Mouse (Mus musculus): ENCODE data around the gene Prkg2. TPM values are rescaled to one million over a fixed set of nuclear protein-coding genes. Genes with fewer than 3 reads are reported as not detected.
A peak's percentile ranks its signal among the peaks of the same experiment; 100 is the strongest.

Gene Prkg2
- total RNA-seq, 2 experiments from 2014 or later, result 9.1 to 9.2 TPM

DNA sequence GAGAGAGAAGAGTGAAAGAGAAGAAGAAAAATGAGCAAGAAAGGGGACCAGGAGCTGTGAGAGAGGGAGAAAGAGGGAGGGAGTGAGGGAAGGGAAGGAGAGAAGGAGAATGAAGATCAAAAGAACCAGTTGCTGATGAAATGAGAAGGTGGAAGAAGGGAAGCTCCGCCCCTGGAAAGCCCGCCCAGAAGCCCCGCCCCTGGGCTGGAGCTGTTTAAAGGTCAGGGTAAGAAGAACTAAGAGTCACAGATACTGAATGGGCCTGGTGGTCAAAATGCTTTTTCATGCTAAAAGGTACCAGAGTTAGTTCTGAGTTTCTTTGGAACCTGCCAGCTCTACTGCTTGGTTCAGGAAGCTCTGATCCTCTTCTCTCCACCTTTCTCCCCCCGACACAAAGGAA is 51.1 kb downstream of the Prkg2 start:
- no peak for DNase-seq (ENCODE audit: low spot score in 2 of 2)
- intact Hi-C loops (cut with DNase I), result loop anchor here (10.0 kb wide), 1 partner anchor 49 kb away; the partner anchor contains the start of gene Prkg2

DNA sequence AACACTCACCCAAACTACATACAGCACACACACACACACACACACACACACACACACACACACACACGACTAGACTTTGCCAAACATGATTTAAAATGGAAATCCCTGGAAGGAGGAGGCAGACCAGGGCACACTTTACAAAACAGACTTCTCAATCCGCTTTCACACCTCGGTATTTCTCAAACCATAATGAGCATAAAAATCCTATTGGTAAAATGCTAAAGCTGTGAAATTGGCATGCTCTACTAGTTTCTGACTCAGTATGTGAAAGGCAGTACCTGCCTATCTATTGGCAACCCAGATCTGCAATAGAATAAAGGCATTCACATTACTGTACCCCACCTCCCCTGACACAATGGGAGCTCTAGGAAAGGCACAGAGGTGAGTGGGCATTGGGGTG is 52.1 kb downstream of the Prkg2 start:
- peak in 1 of 2 experiments; percentile 53 for DNase-seq (ENCODE audit: low spot score in 2 of 2)
- intact Hi-C loops (cut with DNase I), result loop anchor here (10.0 kb wide), 1 partner anchor 50 kb away; the partner anchor contains the start of gene Prkg2

GRCm38 (mm10) chr5:98981304-98981703 is 55.8 kb downstream of the Prkg2 start:
- intact Hi-C loops (cut with DNase I), result loop anchor here (10.0 kb wide), 1 partner anchor 53 kb away; the partner anchor contains the start of gene Prkg2

DNA sequence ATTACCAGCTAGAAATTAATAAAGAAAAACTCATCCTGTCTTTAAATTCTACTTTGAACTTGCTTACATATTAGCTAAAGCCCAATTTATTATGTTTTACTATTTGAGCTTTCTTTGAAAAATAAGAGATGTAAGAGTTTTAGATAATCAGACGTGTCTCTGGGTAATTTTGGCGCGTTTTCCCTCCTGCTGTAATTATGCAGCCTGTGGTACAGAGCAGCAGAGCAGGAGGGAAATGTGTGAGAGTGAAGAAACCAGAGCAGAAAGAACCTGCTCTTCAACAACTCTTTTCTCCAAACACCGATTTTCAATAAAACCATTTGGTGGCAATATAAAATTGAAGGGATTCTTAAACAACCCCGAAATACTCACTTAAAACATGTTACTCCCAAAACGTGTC is 58.8 kb downstream of the Prkg2 start:
- DNase-seq (ENCODE audit: low spot score in 2 of 2), result no peak
- intact Hi-C loops (cut with DNase I), result no loop called here

More at GRCm38 (mm10) chr5:98981304-98981703, 55.8 kb downstream of the Prkg2 start:
- no peak for DNase-seq (ENCODE audit: low spot score in 2 of 2)

GRCm38 (mm10) chr5:98975877-98976672 is 61.1 kb downstream of the Prkg2 start:
- intact Hi-C loops (cut with DNase I), result no loop called here
- peak; percentile 50 to 66 for DNase-seq (ENCODE audit: low spot score in 2 of 2)

DNA sequence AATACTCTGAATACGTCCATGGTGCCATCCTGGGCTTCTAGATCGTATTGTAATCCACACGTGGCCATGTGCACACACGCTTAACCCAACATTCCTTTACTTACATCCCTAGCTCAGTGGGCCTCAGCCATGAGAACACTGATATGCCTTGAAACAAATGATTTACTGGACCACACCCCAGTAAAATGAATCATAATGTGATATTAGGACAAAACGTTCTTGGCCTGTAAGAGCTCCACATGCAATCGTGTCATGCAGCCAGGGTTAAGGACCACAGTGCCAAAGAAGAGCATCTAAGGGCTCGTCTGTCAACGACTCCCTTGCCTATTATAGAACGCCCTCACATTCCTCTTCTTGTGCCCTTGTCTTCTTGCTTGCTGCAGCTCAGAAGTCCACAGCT is 70.5 kb downstream of the Prkg2 start:
- intact Hi-C loops (cut with DNase I), result no loop called here
- no peak for DNase-seq (ENCODE audit: low spot score in 2 of 2)

- DNase-seq (ENCODE audit: low spot score in 2 of 2), result peak; percentile 19 to 32
- intact Hi-C loops (cut with DNase I), result no loop called here
Measured at GRCm38 (mm10) chr5:98965139-98965538, 72.0 kb downstream of the Prkg2 start.

DNA sequence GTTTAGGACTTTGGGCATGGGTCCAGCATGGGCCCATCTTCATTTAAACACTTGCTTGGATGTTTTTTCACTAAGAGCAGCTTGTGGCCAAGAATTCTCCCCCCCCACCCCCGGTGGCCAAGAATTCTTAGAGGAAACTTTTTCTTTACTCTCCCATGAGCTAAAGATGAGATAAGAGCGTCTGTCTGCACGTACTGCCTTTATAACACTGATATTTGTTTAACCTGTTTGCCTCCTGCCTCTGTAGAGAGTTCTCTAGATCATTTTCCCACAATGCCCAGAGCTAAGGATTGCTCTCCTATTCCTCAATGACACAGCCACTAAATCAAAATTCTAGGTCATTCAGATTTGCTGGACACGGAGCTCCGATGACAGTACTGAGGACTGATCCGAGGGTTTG is 72.8 kb downstream of the Prkg2 start:
- intact Hi-C loops (cut with DNase I), result no loop called here
- no peak for DNase-seq (ENCODE audit: low spot score in 2 of 2)

GRCm38 (mm10) chr5:98962472-98962871 is 74.7 kb downstream of the Prkg2 start:
- DNase-seq (ENCODE audit: low spot score in 2 of 2), result no peak
- intact Hi-C loops (cut with DNase I), result no loop called here

DNA sequence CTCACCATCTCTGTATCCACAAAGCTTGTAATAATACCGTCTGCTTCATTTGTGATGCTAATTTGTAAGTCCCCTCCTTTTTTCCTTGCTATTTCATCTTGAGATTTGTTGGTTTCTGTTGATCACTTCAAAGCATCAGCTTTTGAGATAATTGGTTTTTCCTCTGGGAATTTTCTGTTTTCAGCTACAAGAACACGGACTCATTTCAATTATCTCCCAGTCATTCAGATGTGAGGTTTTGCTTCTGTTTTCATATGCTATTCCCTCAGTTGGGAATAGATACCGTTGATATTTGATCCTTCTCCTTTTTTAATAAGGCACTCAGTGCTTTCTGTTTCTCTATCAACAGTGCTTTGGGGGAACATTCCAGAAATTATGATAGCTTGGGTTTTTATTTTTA is 81.6 kb downstream of the Prkg2 start:
- no peak for DNase-seq (ENCODE audit: low spot score in 2 of 2)
- intact Hi-C loops (cut with DNase I), result no loop called here

DNA sequence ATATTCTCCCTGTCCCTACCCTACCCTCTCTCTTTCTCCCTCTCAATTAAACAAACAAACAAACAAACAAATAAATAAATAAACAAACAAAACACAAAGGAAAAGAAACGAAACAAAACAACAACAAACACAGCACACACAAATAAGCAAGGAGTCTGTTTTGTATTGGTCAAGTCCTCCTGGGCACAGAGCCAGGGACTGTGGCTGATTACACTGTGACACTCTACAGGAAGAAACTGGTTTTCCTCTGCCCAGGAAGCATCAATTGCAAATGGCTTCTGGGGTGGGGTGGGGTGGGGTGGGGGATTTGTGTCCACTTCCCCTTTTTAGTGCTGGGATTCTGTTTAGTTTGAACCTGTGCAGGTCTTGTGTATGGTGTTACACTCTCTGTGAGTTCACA is 83.8 kb downstream of the Prkg2 start:
- intact Hi-C loops (cut with DNase I), result no loop called here

GRCm38 (mm10) chr5:98951566-98951965 is 85.6 kb downstream of the Prkg2 start:
- DNase-seq (ENCODE audit: low spot score in 2 of 2), result no peak
- intact Hi-C loops (cut with DNase I), result no loop called here

More for the DNA sequence above, 83.8 kb downstream of the Prkg2 start:
- DNase-seq (ENCODE audit: low spot score in 2 of 2), result no peak

- no peak for DNase-seq (ENCODE audit: low spot score in 2 of 2)
- intact Hi-C loops (cut with DNase I), result no loop called here
Measured at GRCm38 (mm10) chr5:98950495-98951092, 86.6 kb downstream of the Prkg2 start.

DNA sequence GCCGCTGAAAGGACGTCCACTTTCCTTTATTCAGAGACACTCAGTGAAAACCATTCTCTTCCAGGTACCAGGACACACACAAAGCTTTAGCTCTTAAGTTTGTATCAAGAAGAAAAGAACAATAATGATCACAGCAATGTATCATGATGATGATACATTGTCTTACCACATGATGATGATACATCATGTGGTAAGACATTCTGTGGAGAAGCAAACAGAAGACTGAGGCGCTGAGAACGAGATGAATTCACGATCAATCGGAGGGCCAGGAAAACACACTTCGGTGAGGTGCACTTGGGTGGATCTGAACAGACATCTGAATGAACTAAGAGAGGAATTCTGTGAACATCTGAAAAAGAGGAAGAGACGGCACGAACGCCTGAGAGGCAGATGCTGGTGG is 87.4 kb downstream of the Prkg2 start:
- no peak for DNase-seq (ENCODE audit: low spot score in 2 of 2)
- intact Hi-C loops (cut with DNase I), result no loop called here

DNA sequence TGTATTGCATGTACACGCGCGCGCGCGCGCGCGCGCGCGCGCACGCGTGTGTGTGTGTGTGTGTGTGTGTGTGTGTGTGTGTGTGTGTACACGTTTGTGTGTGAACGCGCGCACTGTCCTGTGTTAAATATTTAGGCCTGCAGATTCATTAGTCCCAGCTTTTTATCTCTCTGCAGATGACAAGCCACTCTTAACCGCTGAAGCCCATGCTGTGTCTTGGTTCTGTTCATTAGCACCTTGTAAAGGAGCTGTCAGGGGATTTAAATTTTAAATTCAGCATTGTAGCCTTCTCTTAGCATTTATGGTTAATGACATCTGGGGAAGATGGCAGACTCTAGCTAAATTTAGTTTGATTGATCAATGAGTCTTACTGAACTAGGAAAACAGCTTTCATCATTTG is 90.5 kb downstream of the Prkg2 start:
- intact Hi-C loops (cut with DNase I), result no loop called here

DNA sequence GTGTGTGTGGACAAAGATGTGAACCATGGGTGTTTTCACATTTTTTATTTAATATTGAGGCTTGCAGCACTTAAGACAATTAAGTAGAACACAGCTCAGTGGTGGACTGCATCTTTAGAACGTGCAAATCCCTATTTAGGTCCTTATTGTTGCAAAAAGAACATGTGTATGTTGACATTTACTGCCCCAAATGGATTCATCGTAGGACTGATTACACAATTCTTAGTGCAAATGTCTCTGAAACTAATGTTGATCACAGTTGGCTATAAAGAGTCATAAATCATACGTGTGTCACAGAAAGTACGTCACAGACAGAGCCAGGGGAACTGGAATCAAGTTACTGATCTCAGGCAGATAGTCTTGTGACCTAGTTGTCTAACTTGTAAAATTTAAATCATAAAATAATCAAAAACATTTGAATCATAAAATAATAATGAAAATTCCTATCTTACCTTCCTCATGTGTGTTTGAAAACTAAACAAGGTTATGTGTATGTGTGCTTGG is 91.0 kb downstream of the Prkg2 start:
- intact Hi-C loops (cut with DNase I), result no loop called here

More for the DNA sequence above, 90.5 kb downstream of the Prkg2 start:
- no peak for DNase-seq (ENCODE audit: low spot score in 2 of 2)

DNA sequence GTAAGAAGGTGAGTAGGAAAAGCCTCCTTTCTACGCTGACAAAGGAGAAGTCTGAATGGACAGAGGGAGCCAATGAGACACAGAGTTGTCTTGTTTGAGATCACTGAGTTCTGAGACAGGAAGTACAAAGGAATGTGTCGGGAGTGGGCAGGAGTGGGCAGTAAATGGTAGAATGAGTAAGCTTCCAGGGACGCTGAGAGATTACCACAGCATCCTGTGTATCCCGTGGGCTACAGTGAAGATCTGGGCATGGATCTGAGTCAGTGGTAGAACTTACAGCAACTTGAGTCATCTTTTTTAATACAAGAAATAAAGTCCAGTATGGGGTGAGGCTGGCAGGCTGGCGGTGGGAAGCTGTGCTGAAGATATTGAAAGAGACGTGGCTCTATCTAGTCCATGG is 93.4 kb downstream of the Prkg2 start:
- intact Hi-C loops (cut with DNase I), result no loop called here
- peak; percentile 14 to 34 for DNase-seq (ENCODE audit: low spot score in 2 of 2)

More for the DNA sequence above, 91.0 kb downstream of the Prkg2 start:
- no peak for DNase-seq (ENCODE audit: low spot score in 2 of 2)

DNA sequence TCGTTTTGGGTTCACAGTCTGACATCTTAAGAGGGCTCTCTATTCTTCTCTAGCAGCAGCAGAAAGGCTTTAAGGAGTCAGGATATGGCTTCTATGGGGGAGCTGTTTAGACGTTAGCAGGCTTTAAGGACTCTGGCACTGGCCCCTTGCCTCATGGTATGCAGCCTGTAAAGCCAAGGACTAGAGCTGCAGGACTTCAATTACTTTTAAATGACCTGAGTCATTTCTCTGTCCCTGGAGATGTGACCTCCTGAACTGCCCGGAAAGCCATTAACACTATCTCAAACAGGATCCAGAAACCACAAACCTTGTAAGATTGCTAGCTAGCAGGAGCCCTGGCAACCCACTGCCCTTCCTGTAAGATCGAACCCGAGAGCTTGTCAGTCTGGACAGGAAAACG is 96.4 kb downstream of the Prkg2 start:
- intact Hi-C loops (cut with DNase I), result no loop called here
- DNase-seq (ENCODE audit: low spot score in 2 of 2), result no peak

GRCm38 (mm10) chr5:98939631-98940208 is 97.4 kb downstream of the Prkg2 start:
- no peak for DNase-seq (ENCODE audit: low spot score in 2 of 2)
- intact Hi-C loops (cut with DNase I), result no loop called here

DNA sequence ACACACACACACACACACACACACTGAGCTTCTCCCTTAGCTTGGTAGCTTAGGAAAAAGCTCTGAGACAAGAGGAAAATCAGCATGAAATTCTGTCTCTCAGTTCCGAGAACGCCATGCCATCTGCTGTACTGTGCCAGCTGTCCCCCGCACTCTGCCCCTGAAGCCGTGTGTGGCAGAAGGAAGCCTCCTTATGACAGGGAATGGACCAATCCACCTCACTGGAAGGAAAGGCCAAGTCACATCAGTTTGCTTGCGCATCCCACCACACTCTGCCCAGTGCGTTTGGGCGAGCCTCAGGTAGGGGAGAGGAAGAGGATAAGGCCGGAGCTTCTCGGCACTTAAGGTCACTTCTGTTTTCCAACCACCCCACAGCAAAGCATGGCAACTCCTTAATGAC is 98.0 kb downstream of the Prkg2 start:
- DNase-seq (ENCODE audit: low spot score in 2 of 2), result no peak
- intact Hi-C loops (cut with DNase I), result no loop called here

All from left cerebral cortex, postnatal 14 days (tissue).